Mouse (Mus musculus): ENCODE results near the gene Gm6096.
A peak's percentile ranks its signal among the peaks of the same experiment; 100 is the strongest.
"Not testable (repeated sequence)": the region's sequence is repeated elsewhere in the genome, so short reads cannot be mapped to it uniquely, and the experiment has no call there.

The Gm6096 gene

DNA sequence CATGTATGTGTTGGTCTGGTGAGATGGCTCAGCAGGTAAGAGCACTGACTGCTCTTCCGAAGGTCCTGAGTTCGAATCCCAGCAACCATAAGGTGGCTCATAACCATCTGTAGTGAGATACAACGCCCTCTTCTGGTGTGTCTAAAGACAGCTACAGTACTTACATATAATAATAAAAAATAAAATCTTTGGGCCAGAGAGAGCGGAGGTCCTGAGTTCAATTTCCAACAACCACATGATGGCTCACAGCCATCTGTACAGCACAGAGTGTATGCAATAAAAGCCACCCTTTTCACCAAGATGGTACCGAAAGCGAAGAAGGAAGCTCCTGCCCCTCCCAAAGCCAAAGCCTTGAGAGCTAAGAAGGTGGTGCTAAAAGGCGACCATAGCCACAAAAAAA, at the start of gene Gm6096:
TSS of gene Gm6096 (plus strand) at position 301 of the 400 bp plus-strand sequence.
- DNase-seq: no peak

DNA sequence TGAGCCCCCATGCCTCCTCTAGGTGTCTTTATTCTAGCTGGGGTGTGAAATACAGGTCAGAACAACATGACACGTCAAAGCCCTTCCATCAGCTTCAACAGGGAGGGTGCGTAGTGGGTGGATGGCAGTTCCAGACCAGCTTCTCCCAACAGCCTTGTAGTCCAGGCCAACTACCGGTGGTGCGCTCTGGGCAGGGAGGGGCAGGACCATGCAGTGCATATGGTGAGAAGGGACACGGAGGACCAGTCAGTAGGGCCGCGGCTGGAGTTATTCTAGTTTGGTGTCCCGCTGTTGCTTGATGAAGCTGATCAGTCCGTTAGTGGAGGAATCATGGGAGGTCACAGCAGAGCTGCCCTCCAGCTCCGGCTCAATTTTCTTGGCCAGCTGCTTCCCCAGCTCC, 48.7 kb upstream of the Gm6096 start:
- DNase-seq: not testable (repeated sequence)

DNA sequence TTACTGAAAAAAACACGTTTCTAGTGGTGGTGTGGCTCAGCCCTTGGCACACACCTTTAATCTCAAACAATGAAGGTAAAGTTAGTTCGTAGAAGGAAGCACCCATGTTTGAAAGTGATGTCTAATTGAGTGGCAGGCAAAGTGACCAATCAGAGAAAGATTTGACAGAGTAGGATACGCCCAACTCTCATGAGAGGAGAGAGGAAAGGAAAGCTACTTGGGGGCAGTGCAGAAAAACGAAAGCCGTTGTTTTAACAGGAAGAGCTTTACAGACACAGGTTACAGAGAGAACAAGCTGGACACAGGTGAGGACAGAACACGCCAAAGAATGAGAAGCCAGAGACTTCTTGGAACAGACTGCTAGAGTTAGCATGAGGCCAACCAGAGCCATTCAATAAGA, 44.5 kb upstream of the Gm6096 start:
- no peak for DNase-seq

- DNase-seq: no peak
These were observed 42.7 kb upstream of the Gm6096 start for GRCm38 (mm10) chr7:34208027-34208745.

- DNase-seq: no peak
These were observed 37.6 kb upstream of the Gm6096 start for GRCm38 (mm10) chr7:34213281-34213680.

GRCm38 (mm10) chr7:34214644-34215043, 36.2 kb upstream of the Gm6096 start:
- no peak for DNase-seq

DNA sequence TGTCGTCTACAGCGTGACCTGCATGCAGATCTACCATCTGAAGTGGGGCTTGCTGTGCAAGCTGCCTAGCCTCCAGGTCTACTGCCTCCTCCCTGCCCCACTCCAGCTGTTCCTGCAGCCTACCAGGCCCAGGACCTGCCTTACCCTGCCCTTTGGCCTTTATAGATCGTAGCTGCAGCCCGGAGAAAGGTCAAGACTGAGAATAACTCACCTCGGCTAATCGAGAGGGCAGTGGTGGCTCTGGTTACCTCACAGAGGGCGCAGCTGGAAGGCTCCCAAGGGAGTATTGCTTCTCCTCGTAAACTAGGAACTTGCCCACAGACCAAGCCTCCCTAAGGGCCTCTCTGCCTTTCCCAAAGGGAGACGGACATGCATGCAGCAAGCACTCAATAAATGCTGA, 35.4 kb upstream of the Gm6096 start:
- DNase-seq: no peak

GRCm38 (mm10) chr7:34216474-34216873, 34.4 kb upstream of the Gm6096 start:
- no peak for DNase-seq

- DNase-seq: no peak
These were observed 32.3 kb upstream of the Gm6096 start for GRCm38 (mm10) chr7:34218496-34218895.

DNA sequence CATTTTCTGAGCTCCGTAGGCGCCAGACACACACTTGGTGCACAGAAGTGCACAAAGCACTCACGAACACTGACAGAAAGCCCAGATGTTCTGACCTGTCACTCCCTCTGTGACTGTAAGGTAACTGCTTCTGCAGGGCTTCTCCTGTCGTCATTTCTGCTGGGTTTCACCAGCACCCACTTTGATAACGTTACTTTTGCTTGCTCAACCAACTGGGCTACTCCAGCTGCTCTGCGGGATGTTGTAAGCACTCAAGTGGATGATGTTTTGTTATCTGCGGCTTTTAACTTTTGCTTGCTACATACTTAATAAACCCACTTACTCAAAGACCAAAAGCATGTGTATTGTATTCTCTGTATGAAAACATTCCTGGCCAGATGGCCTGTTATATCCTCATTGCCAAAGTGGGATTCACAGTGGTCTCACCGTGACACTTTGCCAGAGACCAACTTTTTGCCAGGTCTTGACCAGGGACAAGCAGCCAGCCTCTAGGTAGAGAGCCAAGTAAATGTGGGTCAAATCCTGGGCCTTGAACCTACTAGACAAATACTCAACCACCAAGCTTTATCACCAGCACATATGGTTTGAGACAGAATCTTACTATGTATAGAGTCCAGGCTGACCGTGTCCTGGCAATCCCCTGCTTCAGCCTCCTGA, 29.1 kb upstream of the Gm6096 start:
- DNase-seq: no peak

DNA sequence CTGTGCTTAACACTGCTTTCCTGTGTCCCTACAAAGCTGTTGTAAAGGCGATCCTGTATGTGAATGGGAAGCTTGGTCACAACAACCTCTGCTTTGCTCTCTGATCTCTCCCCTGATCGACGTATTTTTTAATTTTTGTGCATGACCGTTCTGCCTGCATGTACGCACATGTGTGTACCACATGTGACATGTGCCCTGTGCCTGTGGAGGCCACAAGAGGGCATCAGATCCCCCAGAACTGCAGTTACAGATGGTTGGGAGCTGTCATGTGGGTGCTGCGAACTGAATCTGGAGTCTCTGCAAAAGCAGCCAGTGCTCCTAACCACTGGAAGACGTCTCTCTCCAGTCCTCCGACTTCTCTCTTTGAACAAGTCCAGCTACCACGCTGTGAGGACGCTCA, 28.5 kb upstream of the Gm6096 start:
- DNase-seq: no peak

GRCm38 (mm10) chr7:34224308-34224707, 26.5 kb upstream of the Gm6096 start:
- DNase-seq: no peak

DNA sequence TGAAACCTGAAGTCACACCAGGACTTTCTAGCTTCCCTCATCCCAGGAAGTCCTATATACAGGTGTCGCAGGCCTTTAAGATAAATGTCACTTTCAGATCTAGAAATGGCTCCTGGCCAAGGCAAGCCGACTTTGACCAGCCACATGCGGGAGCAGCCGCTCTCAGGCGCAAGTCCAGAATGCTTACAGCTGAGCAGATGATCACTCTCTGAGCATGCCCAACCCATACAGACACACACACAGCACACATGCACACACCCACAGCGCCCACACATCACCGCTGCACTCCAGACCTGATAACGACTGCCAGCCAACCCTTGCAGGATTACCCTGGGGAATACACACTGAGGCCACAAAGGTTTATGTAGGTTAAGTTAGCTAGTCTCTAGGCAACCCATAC, 24.8 kb upstream of the Gm6096 start:
- peak; percentile 47 for DNase-seq

- no peak for DNase-seq
These were observed 24.0 kb upstream of the Gm6096 start for GRCm38 (mm10) chr7:34226846-34227245.

DNA sequence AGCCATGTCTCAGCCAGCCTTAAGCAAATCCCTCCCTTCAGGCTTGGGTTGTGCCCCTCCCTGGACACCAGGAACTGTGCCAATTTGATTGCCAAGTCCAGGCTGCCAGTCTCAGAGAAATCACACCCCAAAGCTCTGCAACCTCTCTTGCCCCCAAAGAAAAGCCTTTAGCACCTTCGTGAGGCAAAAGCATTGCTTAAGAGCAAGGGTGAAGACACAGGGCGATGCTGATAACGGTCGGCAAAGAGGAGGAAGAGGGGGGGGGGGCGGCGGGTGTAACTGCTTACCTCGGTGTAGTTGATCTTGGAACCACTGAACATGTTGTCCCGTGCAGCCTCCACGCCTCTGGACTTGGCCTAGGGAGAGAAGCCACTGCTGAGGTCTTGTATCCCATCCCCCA, 22.2 kb upstream of the Gm6096 start:
- no peak for DNase-seq

DNA sequence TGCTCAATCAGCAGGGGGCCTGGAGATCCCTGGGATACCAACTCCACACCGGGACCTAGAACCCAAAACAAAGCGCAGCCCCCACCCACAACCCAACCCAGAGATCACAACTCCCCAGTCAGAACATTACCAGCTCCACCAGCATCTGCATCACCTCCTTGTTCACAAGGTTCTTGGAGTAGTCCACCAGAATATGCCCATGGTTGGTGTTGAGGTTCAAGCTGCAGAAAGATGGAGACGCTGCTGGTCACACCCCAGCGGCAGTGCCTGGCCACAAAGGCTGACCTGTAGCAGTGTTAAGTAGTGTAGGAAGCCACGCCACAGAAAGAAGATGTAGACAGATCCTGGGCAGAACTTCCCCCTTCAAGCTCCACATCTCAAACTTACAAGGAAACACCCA, 21.7 kb upstream of the Gm6096 start:
- DNase-seq: peak; percentile 18

DNA sequence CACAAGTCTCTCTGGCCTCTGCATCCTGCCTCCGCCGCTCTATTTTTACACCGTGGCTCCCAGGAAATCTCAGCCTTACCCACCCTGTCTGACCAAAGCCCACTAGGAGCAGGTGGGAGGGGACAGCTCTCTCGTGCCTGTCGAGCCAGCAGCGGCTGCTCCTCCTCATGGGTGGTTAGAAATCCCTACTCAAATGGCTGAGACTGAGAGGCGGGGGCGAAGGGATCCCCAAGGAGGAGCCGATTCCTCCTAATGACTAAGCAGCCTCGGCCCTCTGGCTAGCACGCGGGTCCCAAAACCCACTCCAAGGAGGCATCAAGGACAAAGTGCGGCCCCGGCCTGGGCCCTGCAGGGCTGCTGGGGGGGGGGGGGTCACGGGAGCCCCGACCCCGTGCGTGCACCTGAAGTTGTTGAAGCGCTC, 21.1 kb upstream of the Gm6096 start:
- DNase-seq: peak; percentile 64

DNA sequence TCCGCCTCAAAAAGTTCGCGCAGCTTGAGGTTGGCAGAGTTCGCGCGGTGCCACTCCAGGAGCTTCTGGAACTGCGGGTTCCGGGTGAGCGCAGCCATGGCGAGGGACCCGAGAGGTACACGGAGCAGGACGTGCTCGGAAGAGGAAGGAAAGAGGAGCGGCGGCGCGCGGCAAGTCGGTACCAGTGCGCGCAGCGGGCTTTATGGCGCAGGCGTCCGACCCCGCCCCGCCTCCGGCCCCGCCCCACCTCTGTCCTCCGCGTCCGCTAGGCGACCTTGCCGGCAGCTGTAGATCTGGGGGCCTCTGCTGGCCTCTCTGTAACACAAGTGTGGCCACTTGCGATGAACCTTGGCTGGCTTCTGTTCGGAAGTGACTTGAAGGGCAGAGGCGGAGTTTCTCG, 20.7 kb upstream of the Gm6096 start, which contains the start of gene Gpi1:
TSS of gene Gpi1 (minus strand) at position 221 of the 400 bp plus-strand sequence.
- DNase-seq: peak; percentile 82

DNA sequence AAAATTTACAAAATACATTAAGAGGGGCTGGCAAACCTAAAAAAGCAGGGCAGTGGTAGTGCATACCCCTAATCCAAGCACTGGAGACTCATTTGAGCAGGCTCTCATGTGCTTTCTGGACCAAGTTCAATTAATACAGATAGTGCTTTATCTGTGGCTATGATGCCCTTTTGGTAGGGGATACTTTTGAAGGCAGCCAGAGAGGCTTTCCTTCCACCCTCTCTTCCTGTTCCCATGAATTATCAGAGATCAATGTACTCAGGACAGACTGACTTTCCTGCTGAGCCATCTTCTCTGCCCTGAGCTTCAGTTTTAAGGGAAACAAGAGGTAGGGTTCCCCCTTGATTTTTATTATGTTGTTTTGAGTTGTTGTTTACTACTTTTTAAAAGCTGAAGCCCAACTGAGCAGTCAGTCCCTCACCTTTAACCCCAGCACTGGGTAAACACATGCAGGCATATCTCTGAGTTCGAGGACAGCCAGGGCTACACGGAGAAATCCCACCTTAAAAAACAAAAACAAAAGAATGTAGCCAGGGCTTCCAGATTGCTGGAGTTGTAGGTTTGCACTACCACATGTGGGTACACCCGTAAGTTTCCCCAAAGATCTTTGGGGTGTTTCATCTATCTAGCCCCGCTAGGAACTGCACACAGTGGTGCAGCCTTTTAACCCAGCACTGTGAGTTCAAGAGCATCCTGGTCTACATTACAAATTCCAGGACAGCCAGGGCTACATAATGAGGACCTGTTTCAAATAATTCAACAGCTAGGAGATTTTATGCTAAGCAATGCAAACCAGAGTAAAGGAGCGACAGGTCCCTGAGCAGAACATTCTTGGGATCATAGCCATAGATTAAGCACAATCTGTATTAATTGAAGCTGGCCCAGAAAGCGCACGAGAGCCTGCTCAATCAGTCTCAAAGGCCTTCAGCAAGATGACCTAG, 17.8 kb upstream of the Gm6096 start:
- no peak for DNase-seq

- peak; percentile 100 for DNase-seq
These were observed 16.8 kb upstream of the Gm6096 start for GRCm38 (mm10) chr7:34233909-34234609.

GRCm38 (mm10) chr7:34234610-34235561, 16.0 kb upstream of the Gm6096 start:
- no peak for DNase-seq

- DNase-seq: no peak
These were observed 15.2 kb upstream of the Gm6096 start for GRCm38 (mm10) chr7:34235602-34236001.

Data from kidney, adult 18-20 months (tissue).